Mouse (Mus musculus) heart, adult 2 months (tissue): ENCODE measurements at regions not wholly inside any gene's neighbourhood (a gene's known extent, or its start where the extent isn't known, plus 50 kb on each side); places are given as distances from the start of the nearest gene placed in this dataset.

Experiments used
- CTCF ChIP-seq: fragments of 200-600 bp; IDR thresholded peaks from 2 replicates; pipeline ENCODE4 v1.8.1; 2022; ENCODE audit warnings: antibody characterized with exemption, mild to moderate bottlenecking, moderate library complexity
- POLR2A ChIP-seq: fragments of 200-500 bp; IDR thresholded peaks from 2 replicates; pipeline ENCODE4 v1.6.1; 2011; ENCODE audit warnings: mild to moderate bottlenecking, low read depth, low read length, control low read depth; ENCODE audit not compliant: insufficient read depth

DNA sequence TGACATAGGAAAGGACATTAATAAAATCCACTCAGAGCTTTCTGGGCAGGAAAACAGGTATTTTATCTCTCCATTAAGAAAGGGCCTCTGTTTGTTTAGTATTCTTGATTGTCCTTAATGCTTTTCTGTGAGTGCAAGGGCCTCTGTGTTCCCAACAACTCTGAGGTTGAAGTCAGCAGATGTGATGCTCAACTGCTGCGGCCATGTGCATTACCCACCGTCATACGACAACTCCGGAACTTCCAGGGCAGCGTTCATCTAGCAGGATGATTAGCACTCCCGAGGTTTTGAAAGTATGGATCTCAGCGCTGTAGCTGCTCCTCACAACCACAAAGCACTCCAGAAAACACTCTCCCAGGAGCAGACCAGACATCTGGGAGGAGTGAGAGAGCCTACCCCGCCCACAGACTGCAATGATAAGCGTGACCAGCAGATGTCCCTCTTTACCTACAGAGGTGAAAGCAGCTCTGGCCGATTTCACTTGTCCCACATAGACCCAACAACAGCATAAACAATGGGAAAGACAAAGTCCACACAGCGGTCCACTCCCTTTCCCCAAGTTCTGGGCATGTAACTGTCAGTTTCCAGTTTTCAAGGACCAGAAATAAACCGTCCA, 1719.7 kb upstream of the Impad1 start:
- TF ChIP-seq POLR2A (no peak), CTCF (peak; percentile 93)
